Mouse (Mus musculus): ENCODE data around the gene Gm10639.
"Not testable (repeated sequence)": the region's sequence is repeated elsewhere in the genome, so short reads cannot be mapped to it uniquely, and the experiment has no call there.

Gene Gm10639

GRCm38 (mm10) chr9:78289723-78290122 is at the start of gene Gm10639:
Gene Gm10639, plus strand, starts transcription at chr9:78289923.
- in situ Hi-C loops (cut with MboI), result not testable (repeated sequence)

GRCm38 (mm10) chr9:78255683-78256470 is 33.8 kb upstream of the Gm10639 start:
- in situ Hi-C loops (cut with MboI), result not testable (repeated sequence)

DNA sequence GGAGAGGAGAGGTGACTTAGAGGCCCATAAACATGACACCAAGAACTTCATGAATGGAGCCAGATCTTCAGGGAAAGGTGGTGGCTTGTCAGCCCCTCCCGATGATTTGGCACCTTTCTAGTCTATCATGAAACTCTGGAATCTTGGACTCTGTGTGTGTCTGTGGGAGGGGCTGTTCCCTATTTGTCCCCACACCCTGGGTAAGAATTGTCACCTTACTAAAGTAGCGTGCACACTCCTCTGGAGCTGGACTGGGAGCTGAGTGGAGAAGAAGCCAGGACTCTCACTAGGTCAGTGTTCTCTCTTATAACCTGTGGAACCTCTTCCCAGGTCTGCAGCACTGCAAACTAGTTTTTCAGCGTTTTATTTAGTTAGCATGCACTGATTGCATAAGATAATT is 32.8 kb upstream of the Gm10639 start, which contains the start of gene Gm3776:
TSS of gene Gm3776 (plus strand) at position 216 of the 400 bp plus-strand sequence.
- in situ Hi-C loops (cut with MboI), result not testable (repeated sequence)

DNA sequence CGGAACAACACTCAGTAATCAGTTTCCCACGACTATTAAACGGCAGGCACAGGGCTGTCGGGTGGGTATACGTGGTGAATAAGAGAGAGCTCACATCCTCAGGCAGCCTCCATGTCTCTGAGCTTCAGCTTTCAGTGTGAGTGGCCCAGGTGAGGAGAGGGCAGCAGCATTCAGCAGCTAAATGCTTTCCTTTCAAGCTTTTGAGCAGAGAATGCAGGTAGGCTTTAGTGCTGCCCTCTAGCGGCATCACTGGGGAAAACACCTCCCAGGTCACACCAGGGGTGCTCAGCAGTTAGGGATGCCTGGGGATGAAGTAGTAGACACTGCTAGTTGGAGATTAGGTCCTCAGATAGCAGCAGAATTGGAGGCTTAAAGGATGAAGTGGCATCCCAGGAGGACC is 30.0 kb upstream of the Gm10639 start:
- in situ Hi-C loops (cut with MboI), result not testable (repeated sequence)

- in situ Hi-C loops (cut with MboI), result not testable (repeated sequence)
These were observed 18.8 kb upstream of the Gm10639 start for GRCm38 (mm10) chr9:78270945-78271344.

GRCm38 (mm10) chr9:78282002-78282711 is 7.6 kb upstream of the Gm10639 start:
- in situ Hi-C loops (cut with MboI), result not testable (repeated sequence)

GRCm38 (mm10) chr9:78289063-78289462 is 660 bp upstream of the Gm10639 start:
- in situ Hi-C loops (cut with MboI), result not testable (repeated sequence)

GRCm38 (mm10) chr9:78292462-78292861 is 2.7 kb downstream of the Gm10639 start:
- in situ Hi-C loops (cut with MboI), result not testable (repeated sequence)

DNA sequence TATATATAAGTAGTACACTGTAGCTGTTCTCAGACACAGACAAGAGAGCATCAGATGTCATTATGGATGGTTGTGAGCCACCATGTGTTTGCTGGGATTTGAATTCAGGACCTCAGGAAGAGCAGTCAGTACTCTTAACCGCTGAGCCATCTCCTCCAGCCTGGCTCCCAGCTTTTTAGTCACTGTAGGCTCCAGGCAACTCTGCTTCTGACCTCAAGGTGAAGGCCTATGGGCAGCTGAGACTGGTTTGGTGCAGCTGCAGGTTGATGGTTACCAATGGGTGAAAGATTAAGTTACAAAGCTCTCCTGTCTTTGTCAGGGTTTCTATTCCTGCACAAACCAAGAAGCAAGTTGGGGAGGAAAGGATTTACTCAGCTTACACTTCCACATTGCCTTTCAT is 4.0 kb downstream of the Gm10639 start:
- in situ Hi-C loops (cut with MboI), result not testable (repeated sequence)

- in situ Hi-C loops (cut with MboI), result not testable (repeated sequence)
These were observed 5.1 kb downstream of the Gm10639 start for GRCm38 (mm10) chr9:78294781-78295180.

DNA sequence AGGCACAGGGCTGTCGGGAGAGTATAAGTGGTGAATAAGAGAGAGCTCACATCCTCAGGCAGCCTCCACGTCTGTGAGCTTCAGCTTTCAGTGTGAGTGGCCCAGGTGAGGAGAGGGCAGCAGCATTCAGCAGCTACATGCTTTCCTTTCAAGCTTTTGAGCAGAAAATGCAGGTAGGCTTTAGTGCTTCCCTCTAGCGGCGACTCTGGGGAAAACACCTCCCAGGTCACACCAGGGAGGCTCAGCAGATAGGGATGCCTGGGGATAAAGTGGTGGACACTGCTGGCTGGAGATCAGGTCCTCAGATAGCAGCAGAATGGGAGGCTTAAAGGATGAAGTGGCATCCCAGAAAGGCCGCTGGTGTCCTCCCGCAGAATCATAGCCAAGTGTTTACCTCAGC is 6.4 kb downstream of the Gm10639 start:
- in situ Hi-C loops (cut with MboI), result not testable (repeated sequence)

- in situ Hi-C loops (cut with MboI), result no loop called here
These were observed 8.5 kb downstream of the Gm10639 start for GRCm38 (mm10) chr9:78298232-78298631.

- in situ Hi-C loops (cut with MboI), result not testable (repeated sequence)
These were observed 9.4 kb downstream of the Gm10639 start for GRCm38 (mm10) chr9:78299143-78299542.

DNA sequence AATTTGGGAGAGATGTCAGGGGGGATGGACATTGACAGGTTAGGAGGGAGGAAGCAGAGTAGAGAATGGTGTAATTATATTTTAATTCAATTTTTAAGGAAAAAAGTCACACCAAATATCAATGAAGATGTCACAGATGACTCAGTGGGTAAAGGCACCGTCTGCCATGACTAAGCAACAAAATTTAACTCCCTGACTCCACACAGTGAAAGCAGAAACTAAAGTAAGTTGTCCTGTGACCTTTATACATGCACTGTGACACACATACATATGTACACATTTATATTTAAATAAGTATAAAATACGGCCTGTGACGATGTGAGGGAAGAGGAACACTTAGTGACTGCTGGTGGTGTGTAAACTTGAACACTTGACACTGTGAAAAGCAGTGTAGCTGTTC is 18.4 kb downstream of the Gm10639 start:
- in situ Hi-C loops (cut with MboI), result not testable (repeated sequence)

- in situ Hi-C loops (cut with MboI), result no loop called here
These were observed 25.0 kb downstream of the Gm10639 start, which contains the start of gene Omt2a for GRCm38 (mm10) chr9:78314696-78315095. Gene Omt2a, minus strand, starts transcription at chr9:78314796.

DNA sequence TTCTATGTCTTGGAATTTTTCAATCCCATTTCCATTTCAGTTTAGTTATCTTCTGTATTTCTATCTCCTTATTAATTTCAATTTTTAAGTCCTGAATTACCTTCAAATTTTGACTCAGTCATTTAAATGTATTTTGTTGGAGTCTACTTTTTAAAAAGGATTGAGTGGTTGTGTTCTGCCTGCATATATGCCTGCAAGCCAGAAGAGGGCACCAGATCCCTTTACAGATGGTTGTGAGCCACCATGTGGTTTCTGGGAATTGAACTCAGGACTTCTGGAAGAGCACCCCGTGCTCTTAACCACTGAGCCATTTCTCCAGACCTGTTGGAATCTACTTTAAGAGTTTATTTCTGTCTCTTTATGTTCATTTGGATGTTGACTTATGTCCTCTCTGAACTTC is 29.8 kb downstream of the Gm10639 start:
- in situ Hi-C loops (cut with MboI), result no loop called here

DNA sequence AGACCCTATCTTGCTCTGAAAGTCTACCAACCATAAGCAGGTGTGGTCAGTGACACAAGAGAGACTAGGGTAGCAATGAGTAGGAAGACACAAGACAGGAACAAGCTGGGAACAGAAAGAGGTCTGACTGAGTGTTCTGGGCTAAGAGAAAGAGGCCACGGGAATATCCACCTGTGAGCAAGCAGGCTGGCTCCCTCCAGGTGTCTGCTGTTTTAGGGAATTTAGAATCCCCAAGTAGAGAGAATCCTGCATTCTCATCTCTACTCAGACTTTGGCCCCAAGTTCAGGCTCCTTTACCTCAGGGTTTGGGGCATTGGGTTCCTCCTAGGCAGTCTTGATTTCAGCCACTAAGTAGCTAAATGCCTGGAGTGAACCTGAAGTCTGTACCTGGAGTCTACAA is 37.6 kb downstream of the Gm10639 start, which contains the start of gene Omt2b:
TSS of gene Omt2b (plus strand) at position 301 of the 400 bp plus-strand sequence.
- in situ Hi-C loops (cut with MboI), result not testable (repeated sequence)

- in situ Hi-C loops (cut with MboI), result not testable (repeated sequence)
These were observed 47.3 kb downstream of the Gm10639 start for GRCm38 (mm10) chr9:78337050-78337449.

DNA sequence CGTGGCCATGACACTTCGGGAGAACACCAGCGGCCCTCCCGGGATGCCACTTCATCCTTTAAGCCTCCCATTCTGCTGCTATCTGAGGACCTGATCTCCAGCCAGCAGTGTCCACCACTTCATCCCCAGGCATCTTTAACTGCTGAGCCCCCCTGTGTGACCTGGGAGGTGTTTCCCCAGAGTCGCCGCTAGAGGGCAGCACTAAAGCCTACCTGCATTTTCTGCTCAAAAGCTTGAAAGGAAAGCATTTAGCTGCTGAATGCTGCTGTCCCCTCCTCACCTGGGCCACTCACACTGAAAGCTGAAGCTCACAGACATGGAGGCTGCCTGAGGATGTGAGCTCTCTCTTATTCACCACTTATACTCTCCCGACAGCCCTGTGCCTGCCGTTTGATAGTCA is 50.6 kb downstream of the Gm10639 start:
- in situ Hi-C loops (cut with MboI), result not testable (repeated sequence)

DNA sequence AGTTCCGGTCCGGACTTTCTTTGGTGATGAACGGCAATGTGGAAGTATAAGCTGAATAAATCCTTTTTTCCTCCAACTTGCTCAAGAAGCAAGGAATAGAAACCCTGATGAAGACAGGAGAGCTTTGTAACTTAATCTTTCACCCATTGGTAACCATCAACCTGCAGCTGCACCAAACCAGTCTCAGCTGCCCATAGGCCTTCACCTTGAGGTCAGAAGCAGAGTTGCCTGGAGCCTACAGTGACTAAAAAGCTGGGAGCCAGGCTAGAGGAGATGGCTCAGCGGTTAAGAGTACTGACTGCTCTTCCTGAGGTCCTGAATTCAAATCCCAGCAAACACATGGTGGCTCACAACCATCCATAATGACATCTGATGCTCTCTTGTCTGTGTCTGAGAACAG is 52.8 kb downstream of the Gm10639 start:
- in situ Hi-C loops (cut with MboI), result not testable (repeated sequence)

- in situ Hi-C loops (cut with MboI), result not testable (repeated sequence)
These were observed 53.3 kb downstream of the Gm10639 start for GRCm38 (mm10) chr9:78343055-78343454.

GRCm38 (mm10) chr9:78345235-78345634 is 55.5 kb downstream of the Gm10639 start:
- in situ Hi-C loops (cut with MboI), result not testable (repeated sequence)

GRCm38 (mm10) chr9:78347004-78347403 is 57.3 kb downstream of the Gm10639 start:
- in situ Hi-C loops (cut with MboI), result no loop called here
